Mouse (Mus musculus) cortical plate, adult 2 months (tissue): ENCODE results near the gene Msh5.

Experiments
- CTCF ChIP-seq: fragments of 200-500 bp; IDR thresholded peaks from 2 replicates; pipeline ENCODE4 v1.5.1; 2011; ENCODE audit warnings: mild to moderate bottlenecking, control low read depth, low read length; ENCODE audit not compliant: insufficient read depth; ENCODE audit errors: extremely low read depth
- POLR2A ChIP-seq: fragments of 200-500 bp; IDR thresholded peaks from 2 replicates; pipeline ENCODE4 v1.6.1; 2011; ENCODE audit warnings: mild to moderate bottlenecking, low read length, control low read depth; ENCODE audit not compliant: insufficient read depth; ENCODE audit errors: extremely low read depth

DNA sequence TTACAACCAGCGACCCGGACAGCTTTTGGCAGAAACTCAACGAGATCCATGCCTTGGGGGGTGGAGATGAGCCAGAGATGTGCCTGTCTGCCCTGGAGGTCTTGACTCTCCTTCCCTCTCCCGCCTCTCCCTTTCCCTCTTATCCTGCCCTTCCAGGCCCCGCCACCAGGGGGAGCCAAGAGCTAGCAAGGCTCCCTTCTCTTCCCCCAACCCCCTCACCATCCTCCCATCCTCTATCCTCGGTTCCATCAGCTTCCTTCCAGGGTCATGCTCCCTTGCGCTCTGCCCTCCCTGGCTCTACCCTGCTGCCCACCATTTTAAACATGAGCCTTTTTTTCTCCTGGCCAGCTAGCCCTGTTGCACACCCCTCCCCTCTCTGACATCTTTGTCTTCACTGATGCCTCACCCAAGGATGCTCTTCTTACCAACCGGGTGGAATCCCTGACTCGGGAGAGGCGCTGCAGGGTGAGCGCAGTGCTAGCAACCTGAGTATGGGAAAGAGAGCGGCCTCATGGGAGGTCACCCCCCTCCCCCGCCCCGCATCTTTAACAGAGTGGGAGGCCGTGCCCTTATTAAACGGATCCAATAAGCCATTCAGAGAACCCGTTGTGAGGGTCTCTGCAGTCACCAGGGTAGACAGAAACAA is 25.3 kb downstream of the Msh5 start:
- TF ChIP-seq CTCF (peak; percentile 93), POLR2A (no peak)
